Mouse (Mus musculus) forebrain, embryonic 15.5 days (tissue): ENCODE data around the gene Aldh1a3. TPM values are rescaled to one million over a fixed set of nuclear protein-coding genes. Genes with fewer than 3 reads are reported as not detected.
A peak's percentile ranks its signal among the peaks of the same experiment; 100 is the strongest.

ENCODE experiments used
- ATAC-seq: fragments of 200-750 bp; cut with Nextera tagmentation; replicated peaks from 2 replicates; pipeline ENCODE4 v1.8.0; 2017; ENCODE audit warnings: mild to moderate bottlenecking, moderate TSS enrichment, moderate library complexity
- H3K27ac ChIP-seq: fragments of 300-500 bp; sonication (generic); replicated peaks from 2 replicates; pipeline ENCODE4 v1.5.1; 2015; ENCODE audit warnings: mild to moderate bottlenecking, inconsistent platforms
- H3K27me3 ChIP-seq: fragments of 300-500 bp; sonication (generic); 2 replicates; pipeline ENCODE4 v1.6.1; 2015; ENCODE audit warnings: inconsistent platforms
- H3K36me3 ChIP-seq: fragments of 300-500 bp; sonication (generic); 2 replicates; pipeline ENCODE4 v1.6.1; 2015; ENCODE audit warnings: mild to moderate bottlenecking, inconsistent platforms
- H3K4me1 ChIP-seq: fragments of 300-500 bp; sonication (generic); 2 replicates; pipeline ENCODE4 v1.6.1; 2015; ENCODE audit warnings: inconsistent platforms
- H3K4me2 ChIP-seq: fragments of 300-500 bp; sonication (generic); replicated peaks from 2 replicates; pipeline ENCODE4 v1.6.1; 2015; ENCODE audit warnings: mild to moderate bottlenecking, inconsistent platforms
- H3K4me3 ChIP-seq: fragments of 300-500 bp; sonication (generic); 2 replicates; pipeline ENCODE4 v1.5.1; 2015; ENCODE audit warnings: mild to moderate bottlenecking, inconsistent platforms
- H3K9ac ChIP-seq: fragments of 300-500 bp; sonication (generic); replicated peaks from 2 replicates; pipeline ENCODE4 v1.6.1; 2015; ENCODE audit warnings: mild to moderate bottlenecking, inconsistent platforms
- H3K9me3 ChIP-seq: fragments of 300-500 bp; sonication (generic); 2 replicates; pipeline ENCODE4 v1.6.1; 2016; ENCODE audit warnings: inconsistent platforms
- WGBS: fragments of 180-500 bp; shearing (Covaris S2); methylation state at CpG from one replicate; pipeline ENCODE4 v1.1.7; 2015; ENCODE audit warnings: mixed read lengths; 5-methylcytosine and 5-hydroxymethylcytosine counted together
- polyA plus RNA-seq: library from polyadenylated mRNA; unstranded; fragments of >200 nt; fragmentation: Nextera tagmentation; extraction: Ambion mirVana; gene quantifications from 2 replicates; pipeline ENCODE4 v1.2.1, GENCODE M21; 2015

Aldh1a3 gene
- polyA plus RNA-seq = 6.6 and 6.7 TPM in 2 replicates

GRCm38 (mm10) chr7:66427437-66428161 is at the start of gene Aldh1a3:
Gene Aldh1a3 (minus strand): TSS chr7:66427517.
- WGBS = under 1% methylated on average over 53 of the region's 56 CpGs
- H3K27me3 ChIP-seq = peaks cover 49% of the 10 kb centered on the region

GRCm38 (mm10) chr7:66476289-66476688 is 49.0 kb upstream of the Aldh1a3 start:
- no peak overlapping the region for H3K4me3 ChIP-seq
- H3K36me3 ChIP-seq = no peaks in the 10 kb centered on the region
- peaks cover 3% of the 10 kb centered on the region; the same call in 1 of the 2 replicates for H3K4me1 ChIP-seq
- H3K9me3 ChIP-seq = no peaks in the 10 kb centered on the region
- no peak for ATAC-seq
- WGBS = 39% methylated on average over 8 of the region's 8 CpGs
- no peak overlapping the region for H3K27ac ChIP-seq
- H3K27me3 ChIP-seq = no peaks in the 10 kb centered on the region
- no peak overlapping the region for H3K9ac ChIP-seq
- no peak overlapping the region for H3K4me2 ChIP-seq

More at GRCm38 (mm10) chr7:66427437-66428161, at the start of gene Aldh1a3:
- Histone ChIP-seq H3K4me3 (peak within 1 kb of the TSS; percentile 49), H3K9me3 (no peaks in the 10 kb centered on the region), H3K9ac (peak within 1 kb of the TSS; percentile 42), H3K27ac (no peak within 1 kb of the TSS), H3K4me1 (peaks cover 15% of the 10 kb centered on the region), H3K4me2 (peak within 1 kb of the TSS; percentile 95), H3K36me3 (no peaks in the 10 kb centered on the region)
- ATAC-seq = peak; percentile 68

GRCm38 (mm10) chr7:66471641-66472216 is 44.4 kb upstream of the Aldh1a3 start:
- no peak for ATAC-seq
- Histone ChIP-seq H3K4me2 (no peak overlapping the region), H3K4me3 (no peak overlapping the region), H3K9me3 (no peaks in the 10 kb centered on the region), H3K27me3 (no peaks in the 10 kb centered on the region), H3K36me3 (no peaks in the 10 kb centered on the region), H3K27ac (no peak overlapping the region), H3K9ac (no peak overlapping the region), H3K4me1 (no peaks in the 10 kb centered on the region)
- 82% methylated on average over 12 of the region's 12 CpGs for WGBS

- H3K4me1 ChIP-seq = peaks cover 4% of the 10 kb centered on the region; the same call in 1 of the 2 replicates
- no peak overlapping the region for H3K4me2 ChIP-seq
- no peak overlapping the region for H3K27ac ChIP-seq
- no peaks in the 10 kb centered on the region for H3K36me3 ChIP-seq
- no peak overlapping the region for H3K9ac ChIP-seq
- H3K9me3 ChIP-seq = no peaks in the 10 kb centered on the region
- WGBS = 87% methylated on average over 14 of the region's 14 CpGs
- no peak overlapping the region for H3K4me3 ChIP-seq
- H3K27me3 ChIP-seq = no peaks in the 10 kb centered on the region
- no peak for ATAC-seq
Measured at GRCm38 (mm10) chr7:66466641-66467040, 39.3 kb upstream of the Aldh1a3 start.

GRCm38 (mm10) chr7:66465241-66465640 is 37.9 kb upstream of the Aldh1a3 start:
- H3K27ac ChIP-seq = peak overlapping the region; percentile 48
- H3K27me3 ChIP-seq = no peaks in the 10 kb centered on the region
- 0 out of 2 replicates have a peak, but pooled peaks have one; percentile 43 for ATAC-seq
- H3K4me3 ChIP-seq = no peak overlapping the region
- H3K4me1 ChIP-seq = peaks cover 6% of the 10 kb centered on the region; the same call in 1 of the 2 replicates
- H3K9me3 ChIP-seq = no peaks in the 10 kb centered on the region
- no peak overlapping the region for H3K4me2 ChIP-seq
- H3K36me3 ChIP-seq = no peaks in the 10 kb centered on the region
- no peak overlapping the region for H3K9ac ChIP-seq
- 57% methylated on average over 5 of the region's 5 CpGs for WGBS

- Histone ChIP-seq H3K9me3 (no peaks in the 10 kb centered on the region), H3K27me3 (no peaks in the 10 kb centered on the region), H3K4me1 (peaks cover 16% of the 10 kb centered on the region), H3K27ac (no peak overlapping the region), H3K4me3 (no peak overlapping the region), H3K9ac (no peak overlapping the region), H3K4me2 (no peak overlapping the region), H3K36me3 (no peaks in the 10 kb centered on the region)
- 95% methylated on average over 1 of the region's 1 CpGs for WGBS
- no peak for ATAC-seq
Measured at GRCm38 (mm10) chr7:66463081-66463480, 35.8 kb upstream of the Aldh1a3 start.

GRCm38 (mm10) chr7:66451622-66452295 is 24.4 kb upstream of the Aldh1a3 start:
- H3K4me1 ChIP-seq = peaks cover 17% of the 10 kb centered on the region
- H3K4me2 ChIP-seq = no peak overlapping the region
- H3K36me3 ChIP-seq = no peaks in the 10 kb centered on the region
- no peaks in the 10 kb centered on the region for H3K9me3 ChIP-seq
- no peak overlapping the region for H3K27ac ChIP-seq
- H3K27me3 ChIP-seq = no peaks in the 10 kb centered on the region
- 69% methylated on average over 12 of the region's 12 CpGs for WGBS
- no peak overlapping the region for H3K9ac ChIP-seq
- ATAC-seq = no peak
- H3K4me3 ChIP-seq = no peak overlapping the region

GRCm38 (mm10) chr7:66449971-66450752 is 22.8 kb upstream of the Aldh1a3 start:
- H3K36me3 ChIP-seq = no peaks in the 10 kb centered on the region
- no peak overlapping the region; the same call in 1 of the 2 replicates for H3K9ac ChIP-seq
- peak overlapping the region; percentile 52 for H3K4me2 ChIP-seq
- peaks cover 17% of the 10 kb centered on the region for H3K4me1 ChIP-seq
- peak; percentile 79 for ATAC-seq
- no peaks in the 10 kb centered on the region for H3K27me3 ChIP-seq
- 5% methylated on average over 15 of the region's 16 CpGs for WGBS
- peak overlapping the region; percentile 31 for H3K4me3 ChIP-seq
- H3K27ac ChIP-seq = peak overlapping the region; percentile 31
- H3K9me3 ChIP-seq = no peaks in the 10 kb centered on the region

GRCm38 (mm10) chr7:66448786-66449540 is 21.6 kb upstream of the Aldh1a3 start:
- no peak overlapping the region for H3K27ac ChIP-seq
- WGBS = 79% methylated on average over 15 of the region's 15 CpGs
- H3K36me3 ChIP-seq = no peaks in the 10 kb centered on the region
- H3K9ac ChIP-seq = no peak overlapping the region
- no peak overlapping the region for H3K4me3 ChIP-seq
- H3K27me3 ChIP-seq = no peaks in the 10 kb centered on the region
- no peak for ATAC-seq
- H3K4me2 ChIP-seq = no peak overlapping the region
- H3K9me3 ChIP-seq = no peaks in the 10 kb centered on the region
- H3K4me1 ChIP-seq = peaks cover 13% of the 10 kb centered on the region

GRCm38 (mm10) chr7:66448304-66448703 is 21.0 kb upstream of the Aldh1a3 start:
- Histone ChIP-seq H3K4me2 (no peak overlapping the region), H3K4me3 (no peak overlapping the region), H3K27ac (no peak overlapping the region), H3K9me3 (no peaks in the 10 kb centered on the region), H3K9ac (no peak overlapping the region), H3K4me1 (peaks cover 13% of the 10 kb centered on the region), H3K36me3 (no peaks in the 10 kb centered on the region), H3K27me3 (no peaks in the 10 kb centered on the region)
- ATAC-seq = no peak
- 57% methylated on average over 10 of the region's 10 CpGs for WGBS

GRCm38 (mm10) chr7:66446860-66447259 is 19.5 kb upstream of the Aldh1a3 start:
- Histone ChIP-seq H3K27ac (no peak overlapping the region), H3K4me1 (peaks cover 17% of the 10 kb centered on the region), H3K9me3 (no peaks in the 10 kb centered on the region)

More at GRCm38 (mm10) chr7:66446860-66447259, 19.5 kb upstream of the Aldh1a3 start:
- Histone ChIP-seq H3K4me3 (no peak overlapping the region), H3K27me3 (no peaks in the 10 kb centered on the region), H3K36me3 (no peaks in the 10 kb centered on the region), H3K9ac (no peak overlapping the region), H3K4me2 (no peak overlapping the region)
- 90% methylated on average over 3 of the region's 3 CpGs for WGBS
- ATAC-seq = no peak
